Mouse (Mus musculus) hindbrain, postnatal 0 days (tissue): ENCODE results near the gene Exoc3l2. TPM values are rescaled to one million over a fixed set of nuclear protein-coding genes. Genes with fewer than 3 reads are reported as not detected.

Source experiments
- ATAC-seq: fragments of 200-750 bp; cut with Nextera tagmentation; 2 replicates; pipeline ENCODE4 v1.8.0; 2017; ENCODE audit warnings: mild to moderate bottlenecking, moderate TSS enrichment, moderate library complexity
- DNase-seq: peaks from one replicate; pipeline ENCODE4 v3.0.0-alpha.2; 2015; ENCODE audit warnings: low spot score
- H3K27ac ChIP-seq: fragments of 300-500 bp; sonication (generic); 2 replicates; pipeline ENCODE4 v1.5.1; 2014; ENCODE audit warnings: mild to moderate bottlenecking
- H3K27me3 ChIP-seq: fragments of 300-500 bp; sonication (generic); 2 replicates; pipeline ENCODE4 v1.6.1; 2014; ENCODE audit warnings: low read length, mixed read lengths; ENCODE audit not compliant: insufficient read depth
- H3K36me3 ChIP-seq: fragments of 300-500 bp; sonication (generic); 2 replicates; pipeline ENCODE4 v1.6.1; 2014; ENCODE audit warnings: low read length, mixed read lengths; ENCODE audit not compliant: insufficient read depth
- H3K4me1 ChIP-seq: fragments of 300-500 bp; sonication (generic); 2 replicates; pipeline ENCODE4 v1.6.1; 2014; ENCODE audit warnings: antibody characterized with exemption, low read length, mixed read lengths; ENCODE audit not compliant: insufficient read depth
- H3K4me2 ChIP-seq: fragments of 300-500 bp; sonication (generic); 2 replicates; pipeline ENCODE4 v1.6.1; 2014; ENCODE audit warnings: low read depth, mild to moderate bottlenecking, low read length, moderate library complexity, mixed read lengths
- H3K4me3 ChIP-seq: fragments of 300-500 bp; sonication (generic); 2 replicates; pipeline ENCODE4 v1.5.1; 2014; ENCODE audit warnings: low read length
- H3K9ac ChIP-seq: fragments of 300-500 bp; sonication (generic); replicated peaks from 2 replicates; pipeline ENCODE4 v1.6.1; 2014; ENCODE audit warnings: mild to moderate bottlenecking, low read length, moderate library complexity, mixed read lengths
- H3K9me3 ChIP-seq: fragments of 300-500 bp; sonication (generic); 2 replicates; pipeline ENCODE4 v1.6.1; 2016; ENCODE audit warnings: low read length, mixed read lengths
- CTCF ChIP-seq: IDR thresholded peaks from 2 replicates; pipeline ENCODE4 v1.5.1; 2016; ENCODE audit warnings: antibody characterized with exemption, control low read depth, low read depth
- WGBS: fragments of 180-500 bp; shearing (Covaris S2); extraction: QIAGEN DNeasy Blood & Tissue Kit; methylation state at CpG from one replicate; pipeline ENCODE4 v1.1.7; 2014; 5-methylcytosine and 5-hydroxymethylcytosine counted together
- polyA plus RNA-seq: library from polyadenylated mRNA; unstranded; fragments of >200 nt; fragmentation: Nextera tagmentation; extraction: Ambion mirVana; gene quantifications from 2 replicates; pipeline ENCODE4 v1.2.1, GENCODE M21; 2015
- total RNA-seq: library from RNA; depleted of rRNA; stranded (reverse); fragments of >200 nt; gene quantifications from 2 replicates; pipeline ENCODE4 v1.2.3, GENCODE M21; 2014

The Exoc3l2 gene
- total and polyA plus RNA-seq, 2 experiments from 2014 or later: 1.3 to 2.3 TPM

DNA sequence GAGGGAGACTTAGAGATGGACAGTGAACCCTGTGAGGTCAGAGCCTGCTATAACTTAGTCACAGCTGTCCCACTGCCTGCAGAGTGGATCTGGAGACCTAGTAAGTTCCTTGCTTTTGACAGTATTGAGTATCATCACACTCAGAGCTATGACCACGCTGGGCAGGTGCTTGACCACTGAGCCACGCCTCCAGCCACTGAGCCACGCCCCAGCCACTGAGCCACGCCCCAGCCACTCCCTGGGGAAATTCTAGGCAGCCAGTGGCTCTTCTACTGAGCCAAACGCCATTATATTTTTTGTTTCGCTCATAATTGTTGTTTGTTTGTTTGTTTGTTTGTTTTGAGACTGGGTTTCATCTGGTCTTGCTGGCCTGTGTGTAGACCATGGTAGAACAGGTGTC lies 4.5 kb downstream of the Exoc3l2 start:
- Histone ChIP-seq H3K4me1 (no peaks in the 10 kb centered on the region), H3K4me2 (no peak overlapping the region), H3K9ac (no peak overlapping the region), H3K27ac (no peak overlapping the region), H3K27me3 (peaks cover 27% of the 10 kb centered on the region), H3K4me3 (no peak overlapping the region), H3K9me3 (no peaks in the 10 kb centered on the region), H3K36me3 (no peaks in the 10 kb centered on the region)
- WGBS: 37% methylated on average over 6 of the region's 6 CpGs
- no peak for DNase-seq
- no peak for ATAC-seq
- TF ChIP-seq CTCF: no peak

DNA sequence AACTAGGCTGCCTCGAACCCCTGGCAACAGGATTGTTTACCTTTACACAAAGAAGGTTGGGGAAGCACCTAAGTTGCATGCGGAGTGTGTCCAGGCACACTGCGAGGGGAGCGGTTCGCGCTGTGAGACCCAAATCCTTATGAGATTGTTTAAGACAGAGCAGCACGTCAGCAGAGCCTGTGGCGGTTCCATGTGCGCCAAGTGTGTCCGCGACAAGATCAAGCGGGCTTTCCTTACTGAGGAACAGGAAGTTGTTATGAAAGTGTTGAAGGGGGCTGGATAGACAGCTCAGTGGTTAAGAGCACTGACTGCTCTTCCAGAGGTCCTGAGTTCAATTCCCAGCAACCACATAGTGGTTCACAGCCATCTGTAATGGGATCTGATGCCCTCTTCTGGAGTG lies 5.1 kb downstream of the Exoc3l2 start:
- DNase-seq (no peak), ATAC-seq (no peak)
- no peaks in the 10 kb centered on the region for H3K36me3 ChIP-seq
- H3K9ac ChIP-seq: no peak overlapping the region
- WGBS: 65% methylated on average over 12 of the region's 12 CpGs
- H3K4me3 ChIP-seq: no peak overlapping the region
- H3K9me3 ChIP-seq: no peaks in the 10 kb centered on the region
- TF ChIP-seq CTCF: no peak
- no peaks in the 10 kb centered on the region for H3K4me1 ChIP-seq
- no peak overlapping the region for H3K27ac ChIP-seq
- H3K27me3 ChIP-seq: peaks cover 27% of the 10 kb centered on the region
- H3K4me2 ChIP-seq: no peak overlapping the region

GRCm38 (mm10) chr7:19469404-19469803 lies 6.3 kb downstream of the Exoc3l2 start:
- 27% methylated on average over 23 of the region's 23 CpGs for WGBS
- DNase-seq (no peak), ATAC-seq (no peak)
- Histone ChIP-seq H3K27ac (no peak overlapping the region), H3K4me3 (no peak overlapping the region), H3K4me2 (no peak overlapping the region), H3K4me1 (no peaks in the 10 kb centered on the region), H3K27me3 (peaks cover 27% of the 10 kb centered on the region), H3K9ac (no peak overlapping the region), H3K9me3 (no peaks in the 10 kb centered on the region), H3K36me3 (no peaks in the 10 kb centered on the region)
- no peak for TF ChIP-seq CTCF

- H3K4me3 ChIP-seq: no peak overlapping the region
- ATAC-seq (no peak), DNase-seq (no peak)
- 10% methylated on average over 14 of the region's 14 CpGs for WGBS
- H3K36me3 ChIP-seq: no peaks in the 10 kb centered on the region
- H3K4me2 ChIP-seq: no peak overlapping the region
- no peaks in the 10 kb centered on the region for H3K4me1 ChIP-seq
- H3K27ac ChIP-seq: no peak overlapping the region
- H3K9me3 ChIP-seq: no peaks in the 10 kb centered on the region
- H3K9ac ChIP-seq: no peak overlapping the region
- no peak for TF ChIP-seq CTCF
- H3K27me3 ChIP-seq: peaks cover 27% of the 10 kb centered on the region
Measured at GRCm38 (mm10) chr7:19470308-19470707, 7.2 kb downstream of the Exoc3l2 start.

- no peak overlapping the region for H3K4me2 ChIP-seq
- H3K4me1 ChIP-seq: no peaks in the 10 kb centered on the region
- H3K9ac ChIP-seq: no peak overlapping the region
- no peak for DNase-seq
- no peaks in the 10 kb centered on the region for H3K36me3 ChIP-seq
- peaks cover 27% of the 10 kb centered on the region for H3K27me3 ChIP-seq
- H3K9me3 ChIP-seq: no peaks in the 10 kb centered on the region
- WGBS: 63% methylated on average over 4 of the region's 4 CpGs
- no peak overlapping the region for H3K4me3 ChIP-seq
- ATAC-seq: no peak
- no peak overlapping the region for H3K27ac ChIP-seq
- TF ChIP-seq CTCF: no peak
Measured at GRCm38 (mm10) chr7:19472403-19472802, 9.3 kb downstream of the Exoc3l2 start.

- TF ChIP-seq CTCF: no peak
- Histone ChIP-seq H3K27me3 (peaks cover 27% of the 10 kb centered on the region), H3K9ac (peak overlapping the region; percentile 65), H3K27ac (peak overlapping the region; percentile 85), H3K4me1 (no peaks in the 10 kb centered on the region), H3K36me3 (no peaks in the 10 kb centered on the region), H3K4me2 (peak overlapping the region; percentile 69), H3K4me3 (peak overlapping the region; percentile 52), H3K9me3 (no peaks in the 10 kb centered on the region)
- peak; percentile 93 for ATAC-seq
- DNase-seq: peak; percentile 95
- WGBS: 2% methylated on average over 53 of the region's 89 CpGs
Measured at GRCm38 (mm10) chr7:19473875-19474443, 10.8 kb downstream of the Exoc3l2 start.

GRCm38 (mm10) chr7:19477084-19477483 lies 14.0 kb downstream of the Exoc3l2 start:
- H3K9ac ChIP-seq: no peak overlapping the region
- H3K4me2 ChIP-seq: no peak overlapping the region
- H3K36me3 ChIP-seq: no peaks in the 10 kb centered on the region
- 65% methylated on average over 2 of the region's 2 CpGs for WGBS
- peaks cover 6% of the 10 kb centered on the region for H3K27me3 ChIP-seq
- H3K9me3 ChIP-seq: no peaks in the 10 kb centered on the region
- H3K4me1 ChIP-seq: no peaks in the 10 kb centered on the region
- DNase-seq: no peak
- TF ChIP-seq CTCF: peak; percentile 22
- H3K27ac ChIP-seq: no peak overlapping the region
- ATAC-seq: no peak
- no peak overlapping the region for H3K4me3 ChIP-seq
